10 mouse cellular contexts compared by ENCODE assay signal in genomic region chr17:44677782-44678181, GRCm38 (mm10).
DNase-seq lines count a peak whose midpoint lies in the region; ATAC-seq lines count a peak whose summit lies in the region.
"Had no signal": no experiment of that assay in that cellular context is flagged by ENCODE, and none has a peak within 500 bp of the region (broad histone marks: within the 10 kb centered on the region; RNA-seq: fewer than 3 reads in every experiment).

No protein-coding gene starts in this region.

- no peaks in the 10 kb centered on the region; the same call in 1 of the 2 replicates for H3K27me3 ChIP-seq in heart, embryonic 12.5 days (replicated peaks)
- H3K27me3 ChIP-seq in liver, embryonic 12.5 days (replicated peaks), result no peaks in the 10 kb centered on the region

- 66% methylated on average over 7 of the region's 7 CpGs for WGBS in heart, embryonic 12.5 days
- WGBS in liver, embryonic 12.5 days (ENCODE audit: insufficient replicate concordance), result 59% methylated on average over 7 of the region's 7 CpGs

- H3K27ac ChIP-seq in heart, embryonic 12.5 days (ENCODE audit: poor library complexity, severe bottlenecking), result no peak overlapping the region
- H3K27ac ChIP-seq in liver, embryonic 12.5 days, result no peak overlapping the region
- H3K27ac ChIP-seq: midbrain, embryonic 12.5 days had no signal

- peaks cover 3% of the 10 kb centered on the region for H3K4me1 ChIP-seq in heart, embryonic 12.5 days (replicated peaks)
- H3K4me1 ChIP-seq in liver, embryonic 12.5 days, result no peaks in the 10 kb centered on the region
- H3K4me1 ChIP-seq: midbrain, embryonic 12.5 days had no signal

- peak; percentile 44 to 45 for DNase-seq in heart, adult 18-20 months
- peak; percentile 73 for DNase-seq in ovary, adult 18-20 months (ENCODE audit: low spot score)
- DNase-seq in ovary, postnatal 10 days (ENCODE audit: low spot score), result no peak
- DNase-seq in gastrocnemius, adult 8-10 months (ENCODE audit: low spot score in 2 of 2), result peak; percentile 37 to 50
- DNase-seq in skeletal muscle tissue, adult 2 months (ENCODE audit: low read depth, low spot score), result peak; percentile 43
- DNase-seq in cerebellum, adult 11-12 months, result no peak
- DNase-seq: right cerebral cortex, adult 18-20 months had no signal

- H3K36me3 ChIP-seq in heart, embryonic 12.5 days, result no peaks in the 10 kb centered on the region
- no peaks in the 10 kb centered on the region for H3K36me3 ChIP-seq in liver, embryonic 12.5 days
- H3K36me3 ChIP-seq: midbrain, embryonic 12.5 days had no signal

- no peak for ATAC-seq in heart, embryonic 12.5 days (ENCODE audit: insufficient number of reproducible peaks, low FRiP score)
- ATAC-seq in liver, embryonic 12.5 days, result no peak

- H3K4me2 ChIP-seq in heart, embryonic 12.5 days, result no peak overlapping the region
- no peak overlapping the region for H3K4me2 ChIP-seq in liver, embryonic 12.5 days
- H3K4me2 ChIP-seq: midbrain, embryonic 12.5 days had no signal

- H3K9me3 ChIP-seq in heart, embryonic 12.5 days (replicated peaks), result no peaks in the 10 kb centered on the region
- 0 out of 2 replicates have a peak, but pooled peaks cover 3% of the 10 kb centered on the region for H3K9me3 ChIP-seq in liver, embryonic 12.5 days (replicated peaks)

- no peak overlapping the region for H3K9ac ChIP-seq in heart, embryonic 12.5 days
- H3K9ac ChIP-seq in liver, embryonic 12.5 days, result no peak overlapping the region
- H3K9ac ChIP-seq: midbrain, embryonic 12.5 days had no signal

- no peak overlapping the region for H3K4me3 ChIP-seq in heart, embryonic 12.5 days
- no peak overlapping the region for H3K4me3 ChIP-seq in liver, embryonic 12.5 days
- H3K4me3 ChIP-seq: midbrain, embryonic 12.5 days had no signal

Comparison
In these comparisons a context has a peak if more than half of its experiments do, and no peak if none do; other contexts are left out.
1. DNase-seq: peak in heart, adult 18-20 months (2 of 2), ovary, adult 18-20 months (single experiment), gastrocnemius, adult 8-10 months (2 of 2) and skeletal muscle tissue, adult 2 months (single experiment); none in ovary, postnatal 10 days (single experiment) and cerebellum, adult 11-12 months (single experiment).